Mouse (Mus musculus) liver, postnatal 0 days (tissue): Measurements from ENCODE around the gene Nr4a1.

ENCODE experiments used
- CTCF ChIP-seq: sonication (generic); IDR thresholded peaks from 2 replicates; pipeline ENCODE4 v1.5.1; 2016; ENCODE audit warnings: antibody characterized with exemption, low read depth
- EP300 ChIP-seq: IDR thresholded peaks from 2 replicates; pipeline ENCODE4 v1.6.1; 2016; ENCODE audit warnings: antibody characterized with exemption, low read depth, mild to moderate bottlenecking

- TF ChIP-seq CTCF (no peak), EP300 (no peak)
Observed at GRCm38 (mm10) chr15:101312006-101312405, 57.9 kb downstream of the Nr4a1 start.
